Mouse (Mus musculus) hindbrain, embryonic 11.5 days (tissue): ENCODE data around the gene Igfbp6. TPM values are rescaled to one million over a fixed set of nuclear protein-coding genes. Genes with fewer than 3 reads are reported as not detected.
A peak's percentile ranks its signal among the peaks of the same experiment; 100 is the strongest.

Source experiments
- ATAC-seq: fragments of 200-750 bp; cut with Nextera tagmentation; 2 replicates; pipeline ENCODE4 v1.8.0; 2017; ENCODE audit warnings: mild to moderate bottlenecking, moderate TSS enrichment, moderate library complexity; ENCODE audit not compliant: low FRiP score
- DNase-seq: peaks from one replicate; pipeline ENCODE4 v3.0.0-alpha.2; 2015; ENCODE audit warnings: low spot score
- H3K27ac ChIP-seq: fragments of 300-500 bp; sonication (generic); 2 replicates; pipeline ENCODE4 v1.5.1; 2014; ENCODE audit warnings: mild to moderate bottlenecking, low read depth, low read length
- H3K27me3 ChIP-seq: fragments of 300-500 bp; sonication (generic); 2 replicates; pipeline ENCODE4 v1.6.1; 2014; ENCODE audit warnings: mild to moderate bottlenecking, low read length, moderate library complexity, mixed read lengths; ENCODE audit not compliant: control insufficient read depth, insufficient read depth
- H3K36me3 ChIP-seq: fragments of 300-500 bp; sonication (generic); 2 replicates; pipeline ENCODE4 v1.6.1; 2014; ENCODE audit warnings: mild to moderate bottlenecking, low read length, moderate library complexity, mixed read lengths; ENCODE audit not compliant: control insufficient read depth, insufficient read depth
- H3K4me1 ChIP-seq: fragments of 300-500 bp; sonication (generic); replicated peaks from 2 replicates; pipeline ENCODE4 v1.6.1; 2014; ENCODE audit warnings: low read length, mixed read lengths; ENCODE audit not compliant: control insufficient read depth, insufficient read depth
- H3K4me2 ChIP-seq: fragments of 300-500 bp; sonication (generic); replicated peaks from 2 replicates; pipeline ENCODE4 v1.6.1; 2014; ENCODE audit warnings: mild to moderate bottlenecking, low read depth, low read length
- H3K4me3 ChIP-seq: fragments of 300-500 bp; sonication (generic); 2 replicates; pipeline ENCODE4 v1.5.1; 2014; ENCODE audit warnings: low read depth, low read length
- H3K9ac ChIP-seq: fragments of 300-500 bp; sonication (generic); 2 replicates; pipeline ENCODE4 v1.6.1; 2014; ENCODE audit warnings: low read depth, low read length
- H3K9me3 ChIP-seq: fragments of 300-500 bp; sonication (generic); 2 replicates; pipeline ENCODE4 v1.6.1; 2016; ENCODE audit warnings: low read length; ENCODE audit not compliant: control insufficient read depth
- WGBS: fragments of 180-500 bp; shearing (Covaris S2); extraction: QIAGEN DNeasy Blood & Tissue Kit; methylation state at CpG from one replicate; pipeline ENCODE4 v1.1.7; 2014; 5-methylcytosine and 5-hydroxymethylcytosine counted together
- polyA plus RNA-seq: library from polyadenylated mRNA; unstranded; fragments of >200 nt; fragmentation: Nextera tagmentation; extraction: Ambion mirVana; gene quantifications from 2 replicates; pipeline ENCODE4 v1.2.1, GENCODE M21; 2014

Igfbp6 gene
- 0.31 TPM in 1 of 2 replicates, not detected in the other for polyA plus RNA-seq

GRCm38 (mm10) chr15:102144274-102144711 lies at the start of gene Igfbp6:
Gene Igfbp6, plus strand, starts transcription at chr15:102144362.
- peak; percentile 35 for DNase-seq
- H3K4me3 ChIP-seq: 0 out of 2 replicates have a peak within 1 kb of the TSS, but pooled peaks have one; percentile 6
- H3K9me3 ChIP-seq: no peaks in the 10 kb centered on the region
- 5% methylated on average over 22 of the region's 22 CpGs for WGBS
- H3K4me2 ChIP-seq: peak within 1 kb of the TSS; percentile 15; the same call in 1 of the 2 replicates
- H3K36me3 ChIP-seq: no peaks in the 10 kb centered on the region
- ATAC-seq: no peak
- no peaks in the 10 kb centered on the region for H3K4me1 ChIP-seq
- peaks cover 30% of the 10 kb centered on the region for H3K27me3 ChIP-seq
- H3K9ac ChIP-seq: peak within 1 kb of the TSS; percentile 38; the same call in 1 of the 2 replicates
- H3K27ac ChIP-seq: no peak within 1 kb of the TSS

- Histone ChIP-seq H3K4me3 (no peak overlapping the region), H3K27ac (no peak overlapping the region), H3K36me3 (peaks cover 23% of the 10 kb centered on the region), H3K4me1 (no peaks in the 10 kb centered on the region), H3K27me3 (no peaks in the 10 kb centered on the region), H3K9me3 (no peaks in the 10 kb centered on the region), H3K9ac (no peak overlapping the region), H3K4me2 (no peak overlapping the region)
- no peak for DNase-seq
- 91% methylated on average over 16 of the region's 16 CpGs for WGBS
- no peak for ATAC-seq
Observed at GRCm38 (mm10) chr15:102094988-102095387, 49.2 kb upstream of the Igfbp6 start.

- no peak for DNase-seq
- no peak for ATAC-seq
- H3K4me1 ChIP-seq: peaks cover 4% of the 10 kb centered on the region
- H3K27ac ChIP-seq: no peak overlapping the region
- 81% methylated on average over 8 of the region's 8 CpGs for WGBS
- no peaks in the 10 kb centered on the region for H3K9me3 ChIP-seq
- H3K4me2 ChIP-seq: no peak overlapping the region
- no peak overlapping the region for H3K4me3 ChIP-seq
- 0 out of 2 replicates have a peak, but pooled peaks cover 5% of the 10 kb centered on the region for H3K27me3 ChIP-seq
- peaks cover 8% of the 10 kb centered on the region; the same call in 1 of the 2 replicates for H3K36me3 ChIP-seq
- H3K9ac ChIP-seq: no peak overlapping the region
Observed at GRCm38 (mm10) chr15:102097147-102097915, 46.8 kb upstream of the Igfbp6 start.

- Histone ChIP-seq H3K4me3 (no peak overlapping the region), H3K4me1 (peaks cover 7% of the 10 kb centered on the region), H3K9ac (no peak overlapping the region), H3K27ac (no peak overlapping the region), H3K36me3 (peaks cover 7% of the 10 kb centered on the region; the same call in 1 of the 2 replicates), H3K9me3 (no peaks in the 10 kb centered on the region), H3K27me3 (0 out of 2 replicates have a peak, but pooled peaks cover 5% of the 10 kb centered on the region), H3K4me2 (no peak overlapping the region)
- no peak for DNase-seq
- ATAC-seq: no peak
- 28% methylated on average over 5 of the region's 5 CpGs for WGBS
Observed at GRCm38 (mm10) chr15:102097991-102098555, 46.1 kb upstream of the Igfbp6 start.

GRCm38 (mm10) chr15:102099260-102099659 lies 44.9 kb upstream of the Igfbp6 start:
- Histone ChIP-seq H3K4me1 (peaks cover 14% of the 10 kb centered on the region), H3K9me3 (no peaks in the 10 kb centered on the region), H3K9ac (no peak overlapping the region), H3K4me3 (no peak overlapping the region), H3K27ac (no peak overlapping the region), H3K36me3 (no peaks in the 10 kb centered on the region; the same call in 1 of the 2 replicates), H3K4me2 (no peak overlapping the region), H3K27me3 (0 out of 2 replicates have a peak, but pooled peaks cover 5% of the 10 kb centered on the region)
- DNase-seq (no peak), ATAC-seq (no peak)
- WGBS: 38% methylated on average over 5 of the region's 5 CpGs

- Histone ChIP-seq H3K27me3 (0 out of 2 replicates have a peak, but pooled peaks cover 5% of the 10 kb centered on the region), H3K9ac (peak overlapping the region; percentile 50), H3K4me2 (peak overlapping the region; percentile 87), H3K27ac (no peak overlapping the region), H3K36me3 (no peaks in the 10 kb centered on the region; the same call in 1 of the 2 replicates), H3K4me3 (peak overlapping the region; percentile 44), H3K9me3 (no peaks in the 10 kb centered on the region), H3K4me1 (peaks cover 16% of the 10 kb centered on the region)
- DNase-seq (no peak), ATAC-seq (no peak)
- WGBS: 22% methylated on average over 8 of the region's 8 CpGs
Observed at GRCm38 (mm10) chr15:102099771-102100160, 44.4 kb upstream of the Igfbp6 start.

- H3K4me1 ChIP-seq: peaks cover 16% of the 10 kb centered on the region
Observed at GRCm38 (mm10) chr15:102100161-102100981, 43.8 kb upstream of the Igfbp6 start, which contains the start of gene Tns2. Gene Tns2, plus strand, starts transcription at chr15:102100413.

More at GRCm38 (mm10) chr15:102100161-102100981, 43.8 kb upstream of the Igfbp6 start, which contains the start of gene Tns2:
- ATAC-seq (peak; percentile 59), DNase-seq (peak; percentile 77)
- 1% methylated on average over 52 of the region's 82 CpGs for WGBS
- Histone ChIP-seq H3K27ac (0 out of 2 replicates have a peak within 1 kb of the TSS, but pooled peaks have one; percentile 24), H3K9me3 (no peaks in the 10 kb centered on the region), H3K4me2 (peak within 1 kb of the TSS; percentile 87), H3K4me3 (peak within 1 kb of the TSS; percentile 44), H3K27me3 (peaks cover 6% of the 10 kb centered on the region), H3K9ac (peak within 1 kb of the TSS; percentile 50), H3K36me3 (no peaks in the 10 kb centered on the region)
